Mouse (Mus musculus) T-helper 2 cell (primary cell): ENCODE data around the gene Taf4.

ENCODE experiments used
- in situ Hi-C: fragments of 300-600 bp; cut with MboI, MseI; formaldehyde crosslinking; loops from one replicate; pipeline ENCODE4 v1.15.1; 2025; ENCODE audit warnings: high pct_unique_total_duplicates

Gene Taf4

DNA sequence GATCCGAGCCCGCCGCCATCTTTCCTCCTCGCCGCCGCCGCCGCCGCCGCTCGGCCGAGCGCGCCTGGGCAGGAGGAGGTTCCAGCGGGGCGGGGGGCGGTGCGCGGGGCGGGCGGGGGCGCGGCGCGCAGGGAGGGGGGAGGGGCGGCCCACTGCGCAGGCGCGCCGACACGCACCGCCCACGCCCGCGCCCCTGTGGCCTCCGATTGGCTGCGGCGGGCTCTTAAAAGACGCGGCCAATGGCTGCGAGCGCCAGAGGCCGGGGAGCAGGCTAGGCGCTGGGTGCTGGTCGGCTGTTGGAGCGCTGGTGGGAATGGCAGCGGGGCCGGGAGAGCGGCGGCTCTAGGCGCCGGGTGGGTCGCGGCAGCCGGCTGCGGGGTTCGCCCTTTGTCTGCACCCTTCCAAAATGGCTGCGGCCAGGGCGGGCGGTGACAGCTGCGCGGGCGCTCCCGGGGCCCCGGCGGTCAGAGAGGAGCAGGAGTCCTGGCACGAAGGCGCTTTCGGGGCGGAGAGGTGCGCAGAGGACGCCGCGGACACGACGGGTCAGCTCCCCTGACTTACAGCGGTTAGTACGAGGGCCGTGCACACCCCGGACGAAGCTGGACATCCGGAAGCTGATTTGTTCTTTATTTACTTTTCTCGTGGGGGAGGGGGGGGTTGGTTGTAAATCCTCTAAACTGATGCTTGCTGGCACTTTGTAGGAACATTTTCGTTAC, at the start of gene Taf4:
Gene Taf4 (minus strand): TSS at position 19 of the 716 bp plus-strand sequence.
- in situ Hi-C loops = no loop called here

DNA sequence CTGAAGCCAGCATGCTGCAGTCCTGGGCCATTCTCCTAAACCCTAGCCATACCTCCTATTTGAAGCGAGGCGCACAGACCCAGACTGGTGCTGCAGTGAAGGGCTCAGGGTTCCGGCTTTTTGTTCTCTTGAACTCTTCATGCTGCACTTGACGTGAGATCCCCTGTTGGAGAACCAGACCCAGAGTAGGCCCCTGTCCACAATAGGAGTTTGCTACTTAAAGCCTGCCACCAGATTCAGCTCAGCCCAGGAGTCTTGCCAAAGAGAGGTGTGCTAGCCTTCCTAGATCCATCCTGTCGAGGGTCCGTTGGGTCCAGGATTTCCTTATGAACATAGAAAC, 49.4 kb upstream of the Taf4 start:
- in situ Hi-C loops = loop anchor here (5.0 kb wide), 1 partner anchor 46 kb away; the partner anchor contains the start of gene Mtg2

DNA sequence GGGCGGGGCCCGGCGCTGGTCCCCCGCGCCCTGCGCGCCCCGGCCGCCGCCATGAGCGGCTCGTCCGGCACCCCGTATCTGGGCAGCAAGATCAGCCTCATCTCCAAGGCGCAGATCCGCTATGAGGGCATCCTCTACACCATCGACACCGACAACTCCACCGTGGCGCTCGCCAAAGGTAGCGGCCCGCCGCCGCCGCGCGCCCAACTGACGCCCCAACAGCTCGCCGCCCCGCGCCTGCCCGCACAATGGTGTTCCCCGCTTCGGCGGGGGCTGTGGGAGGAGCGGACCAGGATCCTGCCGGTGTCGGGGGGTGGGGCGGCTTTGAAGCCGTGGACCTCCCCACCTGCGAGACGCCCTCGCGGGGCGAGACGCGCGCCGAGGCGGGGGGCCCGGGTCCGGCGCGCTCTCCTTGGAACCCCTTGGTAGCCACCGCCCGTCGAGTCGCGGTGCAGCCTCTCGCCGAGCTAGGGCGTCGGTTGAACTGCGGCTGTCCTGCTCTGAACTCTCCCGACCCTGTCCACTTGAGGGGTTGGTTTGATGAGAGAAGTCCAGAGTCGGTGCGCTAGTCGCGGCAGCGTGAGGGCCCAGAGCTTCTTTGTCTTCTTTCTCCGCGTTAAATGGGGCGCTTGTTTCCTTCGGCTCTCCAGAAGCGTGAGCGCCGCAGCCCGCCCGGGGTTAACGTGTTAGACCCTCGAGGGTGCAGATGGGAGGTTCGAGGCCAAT, 48.9 kb upstream of the Taf4 start:
- in situ Hi-C loops = loop anchor here (5.0 kb wide), 1 partner anchor 47 kb away; the partner anchor contains the start of gene Mtg2

DNA sequence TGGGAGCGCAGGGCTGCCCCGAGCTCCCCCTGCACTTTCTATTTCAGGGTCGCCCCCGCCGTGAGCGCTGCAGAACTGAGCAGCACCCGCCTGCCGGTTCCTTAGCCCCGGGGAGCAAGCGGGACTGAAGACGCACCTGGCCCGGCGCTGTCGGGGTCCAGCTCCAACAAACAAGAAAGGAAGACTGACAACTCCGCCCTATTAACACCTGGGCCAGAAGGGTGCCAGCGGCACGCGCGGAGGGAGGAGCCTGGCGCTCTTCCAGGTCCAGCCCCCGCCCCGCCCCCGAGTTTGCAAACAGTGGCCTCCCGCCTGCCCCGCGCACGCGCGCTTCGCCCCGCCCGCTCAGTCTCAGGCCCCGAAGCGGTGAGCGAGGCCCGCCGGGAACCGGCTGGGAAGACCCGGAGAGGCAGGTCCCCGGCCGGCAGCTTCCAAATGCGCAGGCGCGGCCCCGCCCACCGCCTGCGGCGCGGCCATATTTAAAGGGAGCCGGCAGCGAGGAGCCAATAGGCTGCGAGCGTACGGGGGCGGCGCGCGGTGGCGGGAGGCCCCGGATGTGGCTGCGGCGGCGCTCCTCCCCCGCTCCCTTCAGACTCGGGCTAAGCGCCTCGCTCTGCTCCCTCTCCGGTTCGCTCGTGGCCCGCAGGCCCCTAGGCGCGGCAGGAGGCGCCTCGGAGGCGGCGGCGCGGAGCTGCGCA, 48.1 kb upstream of the Taf4 start, which contains the start of gene Lsm14b:
Gene Lsm14b (plus strand): TSS at position 587 of the 698 bp plus-strand sequence.
- in situ Hi-C loops = loop anchor here (5.0 kb wide), 1 partner anchor 48 kb away; the partner anchor contains the start of gene Mtg2

DNA sequence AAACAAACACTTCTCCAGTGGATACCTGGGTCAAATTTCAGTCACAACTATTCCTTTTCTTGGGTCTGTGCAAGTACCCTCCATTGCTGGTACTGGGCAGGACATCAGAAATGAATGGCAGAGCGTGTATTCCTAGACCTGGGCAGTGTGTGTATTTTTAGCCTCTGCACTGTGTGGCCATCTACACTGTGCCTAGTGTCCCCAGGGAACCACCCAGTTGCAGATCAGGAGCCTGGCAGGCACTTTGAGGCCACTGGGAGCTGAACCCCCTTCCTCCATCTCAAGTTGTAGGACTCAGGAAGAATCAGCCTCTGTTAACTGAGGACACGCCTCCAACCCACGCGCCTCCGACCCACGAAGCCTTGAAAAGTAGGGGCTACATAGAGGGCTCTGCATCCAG, 46.3 kb upstream of the Taf4 start:
- in situ Hi-C loops = no loop called here

DNA sequence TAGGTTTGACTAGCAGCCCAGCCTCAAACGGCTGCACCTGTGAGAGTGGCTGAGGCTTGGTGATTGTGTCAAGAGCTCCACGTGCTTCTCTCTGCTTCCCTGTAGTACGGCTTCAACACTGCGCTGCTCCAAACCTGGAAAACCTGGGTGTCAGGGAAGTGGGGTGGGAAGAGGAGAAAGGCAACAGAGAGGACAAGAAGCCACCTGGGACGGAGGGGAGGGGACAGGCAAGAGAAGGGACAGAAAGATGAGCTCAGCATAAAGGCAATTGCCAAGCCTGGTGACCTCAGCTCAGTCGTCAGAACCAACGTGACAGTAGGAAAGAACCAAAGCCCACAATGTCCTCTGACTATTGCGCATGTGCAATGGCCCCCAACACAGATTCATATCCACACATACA, 44.5 kb upstream of the Taf4 start:
- in situ Hi-C loops = no loop called here

DNA sequence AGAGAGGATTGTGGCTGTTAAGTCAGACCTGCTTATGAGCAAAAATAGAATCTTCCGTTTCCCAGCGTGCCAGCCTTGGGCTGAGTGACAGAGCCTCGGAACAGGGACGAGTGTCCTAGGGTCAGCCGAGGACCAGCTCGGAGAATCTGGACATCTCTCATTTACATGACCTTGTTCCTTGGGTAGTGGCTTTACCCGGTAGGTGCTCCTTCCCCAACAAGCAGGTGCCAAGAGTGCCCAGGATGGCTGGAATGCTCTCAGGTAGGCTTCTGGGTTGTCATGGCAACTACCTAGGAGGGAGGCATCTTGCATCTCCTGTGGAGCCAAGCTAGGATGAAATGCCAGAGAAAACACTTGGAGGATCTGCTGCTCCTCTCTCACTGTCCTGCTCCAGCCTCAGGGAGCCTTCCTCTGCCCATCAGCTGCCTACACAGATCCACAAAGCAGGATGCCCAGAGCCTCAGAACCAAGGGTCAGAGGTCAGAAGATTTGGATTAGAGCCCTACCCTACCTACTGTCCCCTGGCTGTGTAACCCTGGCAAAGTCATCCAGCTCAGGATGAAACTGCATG, 43.7 kb upstream of the Taf4 start:
- in situ Hi-C loops = no loop called here

DNA sequence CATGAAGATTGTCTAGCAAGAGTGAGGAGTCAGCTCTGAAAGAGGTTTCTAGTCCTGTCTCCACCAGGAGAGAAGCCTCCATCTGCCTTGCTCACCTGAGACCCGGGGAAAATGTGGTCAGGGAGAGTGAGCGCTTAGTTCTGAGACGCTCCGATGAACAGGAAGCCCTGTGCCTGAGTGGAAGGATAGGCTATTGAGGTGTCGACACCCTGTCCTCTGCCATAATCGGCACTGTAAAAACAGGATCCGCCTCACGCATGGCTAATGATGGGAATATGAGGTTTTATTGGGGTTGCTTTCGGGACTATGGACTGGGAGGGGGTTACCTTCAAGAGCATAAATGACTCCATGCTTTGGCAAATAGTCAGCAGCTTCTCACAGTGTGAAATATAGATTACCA, 42.1 kb upstream of the Taf4 start:
- in situ Hi-C loops = no loop called here

DNA sequence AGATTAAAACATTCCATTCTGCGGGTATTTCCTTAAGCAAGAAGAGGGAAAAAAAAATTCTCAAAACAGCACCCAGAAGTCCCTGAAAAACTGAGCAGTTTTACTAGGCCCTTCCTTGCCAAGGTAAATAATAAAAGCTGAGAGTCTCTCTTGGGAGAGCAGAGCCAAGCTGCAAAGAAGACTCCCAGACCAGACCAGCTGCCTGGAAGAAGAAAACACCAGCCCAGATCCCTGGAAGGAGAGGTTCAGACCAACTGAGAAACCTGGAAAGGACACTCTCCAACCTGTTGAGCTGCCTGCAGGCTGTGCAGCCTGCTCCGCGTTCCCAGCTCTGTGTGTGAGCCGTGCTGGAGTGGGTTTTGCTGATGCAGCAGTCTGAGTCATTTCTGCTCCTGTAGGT, 41.2 kb upstream of the Taf4 start:
- in situ Hi-C loops = no loop called here

DNA sequence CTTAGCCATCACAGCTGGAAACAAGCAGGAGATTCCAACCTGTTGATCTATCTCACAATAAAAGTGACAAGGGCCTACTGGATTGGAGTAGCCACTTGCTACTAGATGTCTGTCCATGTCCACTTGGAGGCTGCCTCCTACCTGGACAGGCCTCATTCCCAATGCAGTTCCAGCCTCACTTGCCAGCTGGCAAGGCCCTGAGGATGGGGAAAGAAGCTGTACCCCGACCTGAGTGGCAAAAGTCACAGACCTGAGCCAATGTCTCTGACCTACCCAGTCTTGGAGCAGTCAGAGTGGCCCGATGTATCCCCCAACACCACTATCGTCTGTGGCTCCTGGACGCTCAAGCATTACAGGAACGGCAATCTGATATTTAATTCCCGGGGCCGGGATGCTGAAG, 37.2 kb upstream of the Taf4 start:
- in situ Hi-C loops = no loop called here

DNA sequence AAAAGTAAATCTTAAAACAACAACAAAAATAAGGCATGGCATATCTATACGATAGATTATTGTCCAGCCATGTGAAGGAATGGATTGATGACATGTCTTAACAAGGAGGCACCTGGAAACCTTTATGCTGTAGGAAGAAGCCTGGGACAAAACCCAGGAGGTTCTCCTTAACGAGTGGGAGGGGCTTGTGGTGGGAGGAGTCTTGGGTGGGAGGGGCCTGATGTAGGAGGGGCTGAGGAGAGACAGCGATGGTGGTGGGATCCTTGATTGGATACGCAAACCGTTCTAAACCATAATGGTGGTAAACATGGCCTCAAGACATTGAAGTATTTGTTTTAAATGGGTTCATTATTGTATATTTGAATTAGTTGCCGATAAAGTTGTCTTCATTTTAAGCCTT, 34.9 kb upstream of the Taf4 start:
- in situ Hi-C loops = no loop called here

DNA sequence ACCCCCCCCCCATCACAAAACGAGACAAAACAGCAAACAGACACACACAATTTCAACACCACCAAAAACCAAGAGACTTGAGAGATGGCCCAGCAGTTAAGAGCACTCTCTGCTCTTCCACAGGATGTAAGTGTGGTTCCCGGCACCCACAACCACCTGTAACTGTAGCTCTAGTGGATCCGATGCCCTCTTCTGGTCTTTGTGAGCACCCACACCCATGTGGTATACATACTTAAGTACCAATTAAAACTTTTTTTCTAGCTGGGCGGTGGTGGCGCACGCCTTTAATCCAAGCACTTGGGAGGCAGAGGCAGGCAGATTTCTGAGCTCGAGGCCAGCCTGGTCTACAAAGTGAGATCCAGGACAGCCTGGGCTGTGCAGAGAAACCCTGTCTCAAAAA, 34.2 kb upstream of the Taf4 start:
- in situ Hi-C loops = no loop called here

DNA sequence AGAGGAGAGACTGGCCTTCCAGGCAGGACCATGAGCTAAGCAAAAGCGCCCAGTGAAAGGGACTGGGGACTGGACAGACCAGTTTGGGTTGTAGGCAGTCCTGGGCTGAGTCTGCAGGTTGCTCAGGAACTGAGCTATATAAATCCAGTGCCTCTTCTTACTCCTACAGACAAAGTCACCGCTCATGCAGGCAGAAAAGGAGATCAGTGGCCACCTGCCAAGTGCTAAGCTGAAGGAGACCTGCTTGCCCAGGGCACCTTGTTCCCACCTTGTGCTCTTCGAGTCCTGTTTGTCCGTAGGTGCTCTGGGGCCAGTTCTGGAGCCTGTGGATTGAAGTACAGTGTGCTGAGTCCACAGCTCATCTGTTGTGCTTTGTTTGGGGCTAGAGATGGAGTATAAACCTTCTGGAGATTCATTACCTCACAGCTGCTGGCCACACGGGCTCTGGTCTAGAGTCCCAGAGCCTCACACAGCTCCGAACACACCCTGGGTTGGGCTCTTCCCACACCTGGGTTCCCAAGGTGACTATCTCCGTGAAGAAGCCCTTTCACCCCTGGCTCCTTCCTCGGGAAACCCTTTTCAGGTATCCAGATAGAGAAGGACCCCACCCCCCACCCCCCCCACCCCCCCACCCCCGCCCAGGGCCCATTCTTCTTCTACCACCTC, 30.0 kb upstream of the Taf4 start:
- in situ Hi-C loops = no loop called here

DNA sequence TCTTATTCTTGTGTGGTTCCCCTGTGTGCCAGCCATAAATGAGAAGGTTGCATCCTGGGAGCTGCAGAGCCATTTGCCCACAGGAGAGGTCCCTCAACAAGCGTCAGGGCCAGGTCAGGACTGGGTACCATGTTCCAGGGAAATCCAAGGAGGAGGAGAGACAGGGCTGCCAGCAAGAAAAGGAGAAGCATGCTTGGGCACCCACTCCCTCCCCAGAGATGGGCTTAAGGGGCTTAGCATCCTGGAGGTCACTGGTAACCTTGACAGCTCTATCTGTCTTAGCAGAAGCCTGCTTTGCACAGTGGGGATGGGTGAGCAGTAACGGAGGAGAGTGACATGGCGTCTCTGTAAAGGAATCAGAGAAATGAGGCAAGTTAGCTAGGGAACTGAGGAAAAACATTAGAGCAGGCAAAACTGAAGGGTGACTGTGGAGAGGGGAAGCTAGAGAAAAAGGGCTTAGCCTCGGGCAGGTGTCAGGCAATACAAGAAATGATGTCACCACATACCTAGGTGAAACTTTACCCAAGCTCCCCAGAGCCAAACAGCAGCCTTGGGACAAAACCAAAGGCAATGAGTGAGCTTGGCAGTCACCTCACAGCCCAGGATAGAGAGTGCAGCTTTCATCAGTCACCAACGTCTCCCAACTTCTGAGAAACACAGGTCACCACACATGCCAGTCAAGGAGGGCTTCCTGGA, 29.4 kb upstream of the Taf4 start:
- in situ Hi-C loops = no loop called here

DNA sequence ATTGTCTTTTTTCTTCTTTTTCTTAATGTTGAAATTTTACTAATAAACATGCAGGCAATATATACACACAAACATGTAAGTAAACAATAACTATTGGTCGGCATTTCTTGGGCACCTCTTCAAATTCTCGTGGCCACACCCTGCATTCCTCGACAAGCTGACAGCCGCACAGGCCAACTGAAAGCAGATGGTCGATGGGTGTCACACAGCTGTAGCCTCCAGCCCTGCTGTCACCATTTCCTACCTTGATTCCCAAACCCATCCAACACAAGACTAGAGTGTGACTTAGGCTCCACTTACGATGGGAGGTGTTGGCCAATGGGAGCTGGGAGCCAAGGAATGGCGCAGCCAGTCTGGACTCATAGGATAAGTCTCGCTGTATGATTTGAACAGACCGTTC, 25.2 kb upstream of the Taf4 start:
- in situ Hi-C loops = no loop called here

DNA sequence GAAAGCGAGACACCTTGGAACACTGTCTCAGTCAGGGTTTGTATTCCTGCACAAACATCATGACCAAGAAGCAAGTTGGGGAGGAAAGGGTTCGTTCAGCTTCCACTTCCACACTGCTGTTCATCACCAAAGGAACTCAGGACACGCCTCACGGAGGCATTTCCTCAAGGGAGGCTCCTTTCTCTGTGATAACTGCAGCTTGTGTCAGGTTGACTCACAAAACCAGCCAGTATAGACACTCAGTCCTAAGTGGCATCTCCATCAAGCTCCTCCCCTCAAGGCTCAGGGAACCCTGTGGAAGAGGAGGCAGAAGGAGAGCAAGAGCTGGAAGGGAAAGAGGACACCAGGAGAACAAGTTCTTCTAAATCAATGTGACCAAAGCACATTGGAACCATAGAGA, 22.0 kb upstream of the Taf4 start:
- in situ Hi-C loops = no loop called here

DNA sequence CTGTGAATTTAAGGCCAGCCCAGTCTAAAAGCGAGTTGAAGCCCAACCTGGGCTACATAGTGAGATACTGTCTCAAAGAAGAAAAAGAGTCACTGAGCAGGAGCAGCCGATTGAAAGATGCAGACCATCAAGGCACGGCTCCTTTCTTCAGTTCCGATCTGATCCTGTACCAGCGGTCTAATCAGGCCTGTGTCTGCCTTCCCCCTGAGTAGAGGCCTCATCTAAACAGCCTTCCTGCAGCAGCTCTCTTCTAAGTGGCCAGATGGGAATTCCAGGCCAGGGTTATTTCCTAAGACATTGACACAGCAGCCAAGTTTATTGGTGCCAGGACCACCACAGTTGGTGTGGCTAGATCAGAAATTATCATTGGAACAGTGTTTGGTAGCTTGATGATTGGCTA, 16.6 kb upstream of the Taf4 start:
- in situ Hi-C loops = no loop called here

DNA sequence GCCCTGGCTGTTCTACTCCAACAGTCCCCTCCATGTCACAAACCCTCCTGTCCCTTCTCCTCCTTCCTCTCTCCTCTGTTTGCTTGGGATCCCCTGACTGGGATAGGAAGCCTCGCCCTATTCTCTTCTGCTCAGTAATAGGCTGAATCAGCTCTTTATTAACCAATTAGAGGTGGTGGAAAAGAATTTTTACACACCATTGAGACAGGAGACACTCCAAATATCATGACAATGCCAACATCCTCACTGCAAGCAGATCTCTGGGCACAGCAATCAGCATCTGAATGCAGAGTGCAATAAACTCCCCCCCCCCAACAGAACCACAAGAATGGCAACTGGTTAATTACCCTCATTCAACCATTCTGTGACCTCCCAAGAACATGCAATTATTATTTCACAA, 12.7 kb upstream of the Taf4 start:
- in situ Hi-C loops = no loop called here

DNA sequence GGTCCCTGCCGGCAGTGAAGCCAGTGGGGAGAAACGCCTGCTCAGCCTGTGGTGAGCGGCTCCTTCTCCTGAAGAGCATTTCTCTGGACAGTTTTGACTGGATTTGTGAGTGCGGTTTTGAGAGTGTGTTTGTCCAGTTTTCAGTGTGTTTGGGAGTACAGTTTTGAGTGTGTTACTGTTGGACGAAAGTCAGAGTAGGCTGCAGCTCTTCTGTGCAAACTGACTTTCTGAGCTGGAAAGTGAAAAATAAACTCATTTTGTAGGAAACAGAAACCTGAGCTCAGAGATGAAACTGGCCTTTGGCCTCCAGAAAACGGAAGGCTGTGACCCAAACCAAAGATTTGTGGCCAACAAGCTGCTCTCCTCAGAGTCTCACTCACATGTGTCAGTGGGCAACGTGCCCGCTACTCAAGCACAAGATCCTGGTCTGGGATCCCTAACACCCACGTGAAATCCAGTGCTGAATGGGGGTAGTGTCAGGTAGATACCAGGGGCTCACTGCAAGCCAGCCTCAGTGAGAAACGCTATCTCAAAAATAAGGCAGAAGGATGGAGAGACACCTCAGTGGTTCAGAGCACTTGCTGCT, 10.1 kb upstream of the Taf4 start:
- in situ Hi-C loops = no loop called here

DNA sequence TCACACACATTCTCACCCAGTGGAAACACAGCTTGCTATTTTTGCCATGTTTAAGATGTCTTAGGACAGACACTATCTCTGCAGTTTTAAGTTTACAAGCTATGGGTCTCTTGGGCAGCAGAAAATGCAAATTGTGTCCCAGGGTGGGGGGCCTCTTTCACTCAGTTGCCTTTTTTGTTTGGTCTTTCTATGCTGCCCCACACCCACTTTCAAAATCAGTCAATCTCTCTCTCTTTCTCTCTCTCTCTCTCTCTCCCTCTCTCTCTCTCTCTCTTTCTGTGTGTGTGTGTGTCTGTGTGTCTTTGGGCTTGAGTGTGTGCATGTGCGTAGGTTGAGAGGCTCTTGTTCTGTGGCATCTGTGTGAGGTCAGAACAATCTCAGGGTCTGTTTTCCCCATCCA, 9.2 kb upstream of the Taf4 start:
- in situ Hi-C loops = no loop called here

DNA sequence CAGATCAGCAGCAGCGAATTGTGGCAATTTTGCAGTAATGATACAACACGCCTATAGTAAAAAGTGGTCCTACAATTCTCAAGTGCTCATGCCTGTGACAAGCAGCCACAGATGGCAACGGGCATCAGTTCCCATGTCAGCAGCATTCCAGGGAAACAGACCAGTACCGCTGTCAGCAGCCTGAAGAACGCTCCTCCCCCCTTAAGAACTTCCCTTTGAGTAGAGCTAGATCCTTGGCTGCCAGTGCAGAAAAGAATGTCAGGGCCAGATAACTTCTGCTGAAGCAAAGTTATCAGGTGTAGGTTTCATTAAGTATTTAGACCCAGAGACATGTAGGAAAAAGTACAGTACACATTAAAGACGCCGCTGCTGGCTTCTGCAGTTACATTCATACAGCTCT, 8.4 kb upstream of the Taf4 start:
- in situ Hi-C loops = no loop called here
